Mouse (Mus musculus): ENCODE measurements around the gene Slc6a5.

GRCm38 (mm10) chr7:49877307-49877706 is 32.6 kb upstream of the Slc6a5 start:
- no peak for TF ChIP-seq CTCF (IDR thresholded peaks at IDR 0.05)
- no peak for TF ChIP-seq EP300 (IDR thresholded peaks at IDR 0.05)
